Mouse (Mus musculus): ENCODE measurements around the gene Dgke.
A peak's percentile ranks its signal among the peaks of the same experiment; 100 is the strongest.
"Not testable (repeated sequence)": the region's sequence is repeated elsewhere in the genome, so short reads cannot be mapped to it uniquely, and the experiment has no call there.

Dgke gene

GRCm38 (mm10) chr11:88999723-89000526, 66.7 kb downstream of the Dgke start:
- no peak for DNase-seq

GRCm38 (mm10) chr11:88998974-88999722, 67.5 kb downstream of the Dgke start, which contains the start of gene Trim25:
Gene Trim25 (plus strand): TSS chr11:88999376.
- DNase-seq = peak; percentile 60

DNA sequence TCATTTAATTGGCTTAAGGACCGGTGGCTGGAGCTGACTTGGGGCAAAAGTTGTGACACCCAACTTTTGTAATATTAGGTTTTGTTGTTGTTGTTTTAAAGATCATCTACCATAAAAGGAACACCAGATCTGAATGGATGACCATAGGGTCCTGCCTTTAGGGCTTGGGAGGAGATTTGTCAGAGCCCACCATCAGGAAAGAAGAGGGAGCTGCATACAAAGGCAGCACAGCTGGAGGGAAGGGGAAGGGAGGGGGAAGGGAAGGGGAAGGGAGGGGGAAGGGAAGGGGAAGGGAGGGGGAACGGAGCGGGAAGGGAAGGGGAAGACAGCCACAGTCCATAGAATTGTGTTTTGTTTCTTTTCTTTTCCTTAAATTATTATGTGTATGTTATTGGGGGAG, 68.2 kb downstream of the Dgke start:
- no peak for DNase-seq

GRCm38 (mm10) chr11:88997343-88997742, 69.3 kb downstream of the Dgke start:
- not testable (repeated sequence) for DNase-seq

- DNase-seq = no peak
Observed at GRCm38 (mm10) chr11:88996427-88996826, 70.2 kb downstream of the Dgke start.

DNA sequence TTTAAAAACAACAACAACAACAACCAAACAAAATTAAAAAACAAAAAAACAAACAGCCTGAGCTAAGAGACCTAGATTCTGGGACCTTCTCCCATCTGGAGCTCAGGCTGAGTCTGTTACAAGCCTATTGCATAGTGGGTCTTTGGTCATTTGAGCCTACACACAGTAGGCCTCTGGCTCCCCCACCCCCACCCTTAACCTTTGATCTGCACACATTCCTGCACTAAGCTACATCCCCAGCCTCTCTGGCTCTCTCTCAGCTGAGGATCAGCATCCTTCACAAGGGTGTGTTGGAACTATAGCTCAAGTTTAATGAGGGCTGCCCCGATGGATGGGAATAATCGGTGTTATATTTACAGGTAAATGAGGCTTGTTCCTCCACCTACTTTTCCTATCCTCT, 71.0 kb downstream of the Dgke start:
- DNase-seq = no peak

DNA sequence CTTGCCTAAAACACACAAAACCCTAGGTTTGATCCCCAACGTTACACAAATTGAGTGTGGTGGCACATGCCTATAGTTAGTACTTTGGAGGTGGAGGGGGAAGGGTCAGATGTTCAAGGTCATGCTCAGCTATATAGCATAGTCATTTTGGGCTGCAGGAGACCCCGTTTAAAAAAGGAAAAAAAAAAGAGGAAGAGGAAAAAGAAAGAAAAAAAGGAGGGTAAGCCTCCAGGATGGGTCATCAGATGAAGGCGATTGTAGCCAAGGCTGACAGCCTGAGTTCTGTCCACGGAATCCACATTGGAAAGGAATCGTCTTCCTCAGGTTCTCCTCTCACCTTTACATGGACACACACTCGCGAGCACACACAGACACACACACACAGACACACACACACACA, 72.2 kb downstream of the Dgke start:
- no peak for DNase-seq

- DNase-seq = peak; percentile 38
Observed at GRCm38 (mm10) chr11:88993625-88994024, 73.0 kb downstream of the Dgke start.

- DNase-seq = no peak
Observed at GRCm38 (mm10) chr11:88993186-88993585, 73.5 kb downstream of the Dgke start.

DNA sequence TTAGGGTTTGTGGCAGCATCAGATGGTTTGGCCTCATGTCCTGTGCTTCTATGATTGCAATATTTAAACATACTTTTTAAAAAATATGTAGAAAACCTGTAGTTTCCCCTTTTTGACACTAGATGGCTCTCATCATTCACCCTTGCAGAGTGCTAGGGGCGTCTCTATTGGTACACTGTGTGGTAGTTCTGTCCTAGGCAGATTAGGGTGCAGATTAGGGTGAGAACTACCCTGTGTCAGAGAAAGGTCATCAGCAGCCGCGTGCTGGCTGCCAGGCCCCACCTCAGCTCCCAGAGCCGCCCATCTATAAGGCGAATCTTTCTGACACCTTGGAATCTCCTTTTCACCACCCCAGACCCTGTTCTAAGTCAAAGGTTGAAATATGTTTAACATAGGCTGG, 77.1 kb downstream of the Dgke start:
- DNase-seq = no peak

- DNase-seq = no peak
Observed at GRCm38 (mm10) chr11:88988956-88989355, 77.7 kb downstream of the Dgke start.

GRCm38 (mm10) chr11:88986616-88987015, 80.0 kb downstream of the Dgke start:
- DNase-seq = no peak

Measured in right cerebral cortex, adult 18-20 months (tissue).